Comparison of ENCODE assay signal across 13 mouse cellular contexts in the genomic region with DNA sequence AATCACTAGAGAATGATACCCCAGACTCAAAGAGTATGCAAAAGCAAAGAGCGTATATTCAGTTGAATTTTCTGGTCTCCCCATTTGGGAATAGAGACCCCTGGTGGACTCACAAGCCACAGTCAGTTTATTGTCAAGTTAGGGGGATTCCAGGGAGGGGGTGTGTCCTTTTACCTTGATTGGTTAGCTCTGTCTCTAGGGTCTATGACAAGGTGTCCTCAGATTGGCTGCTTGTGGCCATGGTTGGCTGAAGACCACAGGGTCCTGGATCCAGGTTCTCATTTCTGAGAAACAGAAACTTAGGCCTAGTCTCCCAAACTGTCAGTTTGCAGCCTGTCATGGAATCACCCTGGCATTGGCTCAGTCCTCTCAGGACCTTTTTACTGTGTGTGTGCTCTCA. TPM values are rescaled to one million over a fixed set of nuclear protein-coding genes. Genes with fewer than 3 reads are reported as not detected.
DNase-seq lines count a peak whose midpoint lies in the region; ATAC-seq and TF ChIP-seq lines count a peak whose summit lies in the region.
"Had no signal": no experiment of that assay in that cellular context is flagged by ENCODE, and none has a peak within 500 bp of the region (broad histone marks: within the 10 kb centered on the region; RNA-seq: fewer than 3 reads in every experiment).

No protein-coding gene starts in this region.

- no peak for ATAC-seq in heart, postnatal 0 days (ENCODE audit: insufficient read depth, low read depth)
- ATAC-seq in stomach, postnatal 0 days (ENCODE audit: low FRiP score, low TSS enrichment): no peak

- no peaks in the 10 kb centered on the region for H3K9me3 ChIP-seq in heart, postnatal 0 days (replicated peaks; ENCODE audit: control insufficient read depth, low read length)
- no peaks in the 10 kb centered on the region for H3K9me3 ChIP-seq in stomach, postnatal 0 days (ENCODE audit: control insufficient read depth, low read length)
- H3K9me3 ChIP-seq: hindbrain, embryonic 12.5 days; limb, embryonic 15.5 days had no signal

- H3K36me3 ChIP-seq in heart, postnatal 0 days (replicated peaks; ENCODE audit: control insufficient read depth, insufficient read depth, low read length): peaks cover 91% of the 10 kb centered on the region
- H3K36me3 ChIP-seq in stomach, postnatal 0 days (ENCODE audit: control insufficient read depth, insufficient read depth, low read length): peaks cover 18% of the 10 kb centered on the region

- TF ChIP-seq CTCF in heart, postnatal 0 days (IDR thresholded peaks at IDR 0.05; ENCODE audit: low read depth): 0 out of 2 replicates have a peak, but pooled peaks have one; percentile 0
- TF ChIP-seq CTCF in stomach, postnatal 0 days (IDR thresholded peaks at IDR 0.05; ENCODE audit: low read depth): peak; percentile 28

- no peak overlapping the region for H3K27ac ChIP-seq in heart, postnatal 0 days (ENCODE audit: low read depth)
- H3K27ac ChIP-seq in stomach, postnatal 0 days (replicated peaks): no peak overlapping the region
- H3K27ac ChIP-seq: hindbrain, embryonic 12.5 days; limb, embryonic 15.5 days had no signal

- H3K4me1 ChIP-seq in heart, postnatal 0 days (ENCODE audit: control insufficient read depth, insufficient read depth): no peaks in the 10 kb centered on the region
- no peaks in the 10 kb centered on the region for H3K4me1 ChIP-seq in stomach, postnatal 0 days (replicated peaks; ENCODE audit: control insufficient read depth, insufficient read depth)
- H3K4me1 ChIP-seq: hindbrain, embryonic 12.5 days; limb, embryonic 15.5 days had no signal

- no peak overlapping the region for H3K4me3 ChIP-seq in heart, postnatal 0 days (ENCODE audit: low read depth, low read length)
- H3K4me3 ChIP-seq in stomach, postnatal 0 days (ENCODE audit: low read depth, low read length): no peak overlapping the region
- H3K4me3 ChIP-seq: erythroblast, embryonic 14.5 days; hindbrain, embryonic 12.5 days; limb, embryonic 15.5 days had no signal

- H3K9ac ChIP-seq in heart, postnatal 0 days (replicated peaks; ENCODE audit: low read depth, low read length): no peak overlapping the region
- no peak overlapping the region for H3K9ac ChIP-seq in stomach, postnatal 0 days (ENCODE audit: low read length)
- H3K9ac ChIP-seq: hindbrain, embryonic 12.5 days; limb, embryonic 15.5 days had no signal

- no peak overlapping the region for H3K4me2 ChIP-seq in heart, postnatal 0 days (ENCODE audit: low read depth, low read length)
- no peak overlapping the region for H3K4me2 ChIP-seq in stomach, postnatal 0 days (replicated peaks; ENCODE audit: low read depth)
- H3K4me2 ChIP-seq: hindbrain, embryonic 12.5 days; limb, embryonic 15.5 days had no signal

- no peaks in the 10 kb centered on the region for H3K27me3 ChIP-seq in heart, postnatal 0 days (ENCODE audit: control insufficient read depth, insufficient read depth, low read length)
- no peaks in the 10 kb centered on the region for H3K27me3 ChIP-seq in stomach, postnatal 0 days (ENCODE audit: control insufficient read depth, insufficient read depth, low read length)
- H3K27me3 ChIP-seq: hindbrain, embryonic 12.5 days; limb, embryonic 15.5 days had no signal

- 84% methylated on average over 1 of the region's 1 CpGs for WGBS in heart, postnatal 0 days
- WGBS in stomach, postnatal 0 days: 94% methylated on average over 1 of the region's 1 CpGs

- no peak for DNase-seq in heart, postnatal 0 days (ENCODE audit: low spot score)
- no peak for DNase-seq in heart, postnatal 14 days
- DNase-seq in spleen, postnatal 36 days (ENCODE audit: low spot score in 2 of 2): peak; percentile 21 to 46
- DNase-seq in spleen, adult 12 weeks (ENCODE audit: low spot score): no peak
- peak; percentile 31 for DNase-seq in WW6 (ENCODE audit: low read depth, low spot score)
- no peak for DNase-seq in stomach, postnatal 0 days (ENCODE audit: low spot score)
- no peak for DNase-seq in adrenal gland, adult 2 months
- no peak for DNase-seq in urinary bladder, postnatal 14 days (ENCODE audit: low spot score)
- DNase-seq: cerebellum, adult 11-12 months; gastrocnemius, postnatal 36 days had no signal

- TF ChIP-seq EP300 in heart, postnatal 0 days (IDR thresholded peaks at IDR 0.05; ENCODE audit: low read depth): no peak
- TF ChIP-seq EP300 in stomach, postnatal 0 days (optimal IDR thresholded peaks at IDR 0.05): no peak

- intact Hi-C loops in heart, postnatal 14 days (cut with DNase I): no loop called here

RNA-seq across cellular contexts. Expression of a gene that starts 18.5 kb away (rescaled TPM):
- 0.88 and 12.2 TPM in 2 replicates for total RNA-seq in heart, postnatal 0 days (2014; rRNA removed; ENCODE audit: low replicate concordance)
- polyA plus RNA-seq in heart, postnatal 0 days (2015; fragmentation: Nextera tagmentation; extraction: Ambion mirVana): 6.1 and 7.0 TPM in 2 replicates
- 1 to 10 TPM in 1 of 2 experiments, under 1 TPM in 1; 0.74 to 1.6 TPM for total RNA-seq in heart, postnatal 14 days (2021)
- 8.5 and 9.3 TPM in 2 replicates for polyA plus RNA-seq in stomach, postnatal 0 days (2015; fragmentation: Nextera tagmentation; extraction: Ambion mirVana)
- total RNA-seq in adrenal gland, adult 2 months (2021): 1 to 10 TPM in 1 of 2 experiments, under 1 TPM in 1; 0.81 to 1.6 TPM
- 2.7 and 2.9 TPM in 2 replicates for polyA plus RNA-seq in adrenal gland, adult 2 months (2012; rRNA removed)

RNA-seq across cellular contexts. Expression of a gene that starts 18.7 kb away (rescaled TPM):
- 25.0 and 26.8 TPM in 2 replicates for total RNA-seq in heart, postnatal 0 days (2014; rRNA removed; ENCODE audit: low replicate concordance)
- polyA plus RNA-seq in heart, postnatal 0 days (2015; fragmentation: Nextera tagmentation; extraction: Ambion mirVana): 13.5 and 14.2 TPM in 2 replicates
- total RNA-seq in heart, postnatal 14 days (2021): 1 to 10 TPM; 3.6 to 6.4 TPM
- 17.6 and 23.7 TPM in 2 replicates for polyA plus RNA-seq in stomach, postnatal 0 days (2015; fragmentation: Nextera tagmentation; extraction: Ambion mirVana)
- total RNA-seq in adrenal gland, adult 2 months (2021): 1 to 10 TPM; 1.2 to 2.4 TPM
- 0.02 and 0.09 TPM in 2 replicates for polyA plus RNA-seq in adrenal gland, adult 2 months (2012; rRNA removed)

RNA-seq across cellular contexts. Expression of a gene that starts 25.8 kb away (rescaled TPM):
- 28.4 and 37.9 TPM in 2 replicates for total RNA-seq in heart, postnatal 0 days (2014; rRNA removed; ENCODE audit: low replicate concordance)
- 79.9 and 83.3 TPM in 2 replicates for polyA plus RNA-seq in heart, postnatal 0 days (2015; fragmentation: Nextera tagmentation; extraction: Ambion mirVana)
- 10 to 100 TPM; 59.2 to 64.1 TPM for total RNA-seq in heart, postnatal 14 days (2021)
- polyA plus RNA-seq in stomach, postnatal 0 days (2015; fragmentation: Nextera tagmentation; extraction: Ambion mirVana): 28.0 and 28.6 TPM in 2 replicates
- 10 to 100 TPM; 38.8 to 45.9 TPM for total RNA-seq in adrenal gland, adult 2 months (2021)
- polyA plus RNA-seq in adrenal gland, adult 2 months (2012; rRNA removed): 1.2 and 1.6 TPM in 2 replicates

RNA-seq across cellular contexts. Expression of a gene that starts 38.1 kb away (rescaled TPM):
- total RNA-seq in heart, postnatal 0 days (2014; rRNA removed; ENCODE audit: low replicate concordance): 7.9 and 10.2 TPM in 2 replicates
- 24.3 and 25.6 TPM in 2 replicates for polyA plus RNA-seq in heart, postnatal 0 days (2015; fragmentation: Nextera tagmentation; extraction: Ambion mirVana)
- total RNA-seq in heart, postnatal 14 days (2021): 10 to 100 TPM; 22.6 to 23.5 TPM
- polyA plus RNA-seq in stomach, postnatal 0 days (2015; fragmentation: Nextera tagmentation; extraction: Ambion mirVana): 27.4 and 33.2 TPM in 2 replicates
- total RNA-seq in adrenal gland, adult 2 months (2021): 10 to 100 TPM; 21.8 to 33.4 TPM
- polyA plus RNA-seq in adrenal gland, adult 2 months (2012; rRNA removed): 7.4 and 9.4 TPM in 2 replicates

Comparison
In these comparisons a context has a peak if more than half of its experiments do, and no peak if none do; other contexts are left out.
1. DNase-seq: peak in spleen, postnatal 36 days (2 of 2) and WW6 (single experiment); none in heart, postnatal 0 days (single experiment), heart, postnatal 14 days (0 of 2), spleen, adult 12 weeks (single experiment), stomach, postnatal 0 days (single experiment), adrenal gland, adult 2 months (single experiment) and urinary bladder, postnatal 14 days (single experiment).